8 mouse cellular contexts compared by ENCODE assay signal in the genomic region with DNA sequence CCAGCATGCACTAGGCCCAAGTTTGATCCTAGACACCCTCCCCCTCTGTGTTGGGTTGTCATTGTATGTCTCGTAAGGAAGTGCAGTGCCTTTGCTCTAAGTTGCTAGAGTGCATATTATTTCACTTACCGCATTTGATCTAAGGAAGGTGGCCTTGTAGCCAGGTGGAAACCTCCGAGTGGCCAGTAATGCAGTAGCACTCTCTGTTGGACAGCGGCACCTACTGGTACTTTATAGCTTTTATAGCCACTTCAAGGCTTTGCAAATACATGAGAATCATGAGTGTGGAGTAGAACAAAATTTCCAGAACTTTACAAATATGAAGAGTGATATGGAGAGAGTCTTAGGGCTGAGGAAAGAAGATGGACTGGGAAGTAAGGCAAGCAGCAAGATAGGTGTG. TPM values are rescaled to one million over a fixed set of nuclear protein-coding genes. Genes with fewer than 3 reads are reported as not detected.
DNase-seq lines count a peak whose midpoint lies in the region; ATAC-seq and TF ChIP-seq lines count a peak whose summit lies in the region.

No protein-coding gene starts in this region.

- no peaks in the 10 kb centered on the region for H3K9me3 ChIP-seq in ES-E14 (ENCODE audit: control insufficient read depth, insufficient read depth, low read depth, low read length)
- no peaks in the 10 kb centered on the region for H3K9me3 ChIP-seq in forebrain, embryonic 14.5 days (replicated peaks; ENCODE audit: control insufficient read depth, low read length)

- no peak overlapping the region for H3K9ac ChIP-seq in ES-E14 (ENCODE audit: insufficient read depth, low read depth, low read length, poor library complexity, severe bottlenecking)
- no peak overlapping the region for H3K9ac ChIP-seq in forebrain, embryonic 14.5 days (ENCODE audit: low read length)

- ATAC-seq in forebrain, embryonic 14.5 days: peak; percentile 52; the same call in 1 of the 2 replicates

- no peak overlapping the region for H3K4me3 ChIP-seq in ES-E14 (ENCODE audit: insufficient read depth in 1 of 2, low read depth in 1 of 2, low read length in 2 of 2, poor library complexity in 1 of 2, severe bottlenecking in 1 of 2)
- H3K4me3 ChIP-seq in forebrain, embryonic 14.5 days (ENCODE audit: low read depth, low read length): no peak overlapping the region

- intact Hi-C loops in heart, postnatal 10 days (cut with DNase I): loop anchor here (5.0 to 10.0 kb wide), 2 partner anchors 457 to 994 kb away; partner anchors contain the start of genes Aadat and Gm10283

- no peak overlapping the region for H3K4me2 ChIP-seq in forebrain, embryonic 14.5 days (ENCODE audit: low read length)

- 47% methylated on average over 4 of the region's 4 CpGs for WGBS in forebrain, embryonic 14.5 days

- no peak overlapping the region for H3K27ac ChIP-seq in ES-E14 (ENCODE audit: insufficient read depth, low read depth, low read length, poor library complexity, severe bottlenecking)
- no peak overlapping the region for H3K27ac ChIP-seq in forebrain, embryonic 14.5 days (ENCODE audit: low read depth, low read length)

- H3K4me1 ChIP-seq in ES-E14 (ENCODE audit: control insufficient read depth in 2 of 2, insufficient read depth in 2 of 2, low read length in 2 of 2, poor library complexity in 1 of 2): no peaks in the 10 kb centered on the region
- H3K4me1 ChIP-seq in forebrain, embryonic 14.5 days (ENCODE audit: control insufficient read depth, insufficient read depth, low read length): no peaks in the 10 kb centered on the region

- no peaks in the 10 kb centered on the region for H3K27me3 ChIP-seq in forebrain, embryonic 14.5 days (replicated peaks; ENCODE audit: control insufficient read depth, insufficient read depth, low read length)

- in situ Hi-C loops in ES-E14 (cut with MboI; ENCODE audit: low sequenced_read_pairs in 2 of 2, unreplicated experiment in 2 of 2): loop anchor here in 1 of 2 experiments (25.0 kb wide), 1 partner anchor 987 kb away; the partner anchor contains the start of genes Aadat and Gm10283

- peak; percentile 29 to 42 for DNase-seq in heart, postnatal 10 days
- no peak for DNase-seq in heart, postnatal 4 days
- DNase-seq in ES-E14 (ENCODE audit: low read depth, low spot score): no peak
- DNase-seq in forebrain, embryonic 14.5 days (ENCODE audit: low spot score): peak; percentile 67
- DNase-seq in lung, postnatal 10 days: peak; percentile 55
- DNase-seq in adrenal gland, postnatal 4 days (ENCODE audit: low spot score in 2 of 2): no peak
- DNase-seq in spleen, adult 18-20 months: no peak
- DNase-seq in left cerebral cortex, adult 8-10 months (ENCODE audit: low spot score in 2 of 2): no peak

- H3K36me3 ChIP-seq in ES-E14 (ENCODE audit: control insufficient read depth, insufficient read depth, low read length, poor library complexity, severe bottlenecking): no peaks in the 10 kb centered on the region; the same call in 1 of the 2 replicates
- peaks cover 13% of the 10 kb centered on the region for H3K36me3 ChIP-seq in forebrain, embryonic 14.5 days (ENCODE audit: control insufficient read depth, insufficient read depth, low read length)

TF ChIP-seq in ES-E14, 5 proteins besides CTCF, POLR2A, EP300 and RAD21:
- TF ChIP-seq CHD2 (IDR thresholded peaks at IDR 0.05; ENCODE audit: low read depth, low read length): no peak
- 0 out of 2 replicates have a peak, but pooled peaks have one; percentile 11 for TF ChIP-seq ZC3H11A (IDR thresholded peaks at IDR 0.05; ENCODE audit: borderline replicate concordance, low read depth, low read length)

RNA-seq across cellular contexts. Expression of gene Cbr4, which starts 11.5 kb away (rescaled TPM):
- 10 to 100 TPM; 55.3 to 55.5 TPM for total RNA-seq in heart, postnatal 10 days (2021)
- 10 to 100 TPM; 40.3 to 41.2 TPM for total RNA-seq in heart, postnatal 4 days (2021)
- 12.4 and 17.5 TPM in 2 replicates for total RNA-seq in ES-E14 (2012; rRNA removed)
- 29.5 and 32.8 TPM in 2 replicates for polyA plus RNA-seq in forebrain, embryonic 14.5 days (2014; fragmentation: Nextera tagmentation; extraction: Ambion mirVana)
- 10 to 100 TPM; 54.6 to 65.9 TPM for total RNA-seq in adrenal gland, postnatal 4 days (2021)
- total RNA-seq in left cerebral cortex, adult 8-10 months (2022): 10 to 100 TPM; 24.7 to 29.7 (median 26.5) TPM

Comparison
In these comparisons a context has a peak if more than half of its experiments do, and no peak if none do; other contexts are left out.
1. DNase-seq: peak in heart, postnatal 10 days (2 of 2), forebrain, embryonic 14.5 days (single experiment) and lung, postnatal 10 days (single experiment); none in heart, postnatal 4 days (single experiment), ES-E14 (single experiment), adrenal gland, postnatal 4 days (0 of 2), spleen, adult 18-20 months (0 of 2) and left cerebral cortex, adult 8-10 months (0 of 2).